Mouse (Mus musculus) stomach, postnatal 0 days (tissue): ENCODE results near the gene Rorb.

Experiments used
- CTCF ChIP-seq: IDR thresholded peaks from 2 replicates; pipeline ENCODE4 v1.5.1; 2016; ENCODE audit warnings: antibody characterized with exemption, low read depth, mild to moderate bottlenecking, moderate library complexity
- EP300 ChIP-seq: optimal IDR thresholded peaks from 2 replicates; pipeline ENCODE3; 2016; ENCODE audit warnings: antibody characterized with exemption

- no peak for TF ChIP-seq CTCF
- no peak for TF ChIP-seq EP300
Observed at GRCm38 (mm10) chr19:19108596-19109381, 2.2 kb downstream of the Rorb start.
